Mouse (Mus musculus) G1E (cell line): ENCODE measurements at regions not wholly inside any gene's neighbourhood (a gene's known extent, or its start where the extent isn't known, plus 50 kb on each side); places are given as distances from the start of the nearest gene placed in this dataset.

ENCODE experiments used
- CTCF ChIP-seq: IDR thresholded peaks from 2 replicates; pipeline ENCODE4 v1.5.1; 2012; ENCODE audit warnings: low read depth, low read length, inconsistent platforms, mixed read lengths
- GATA1 ChIP-seq: IDR thresholded peaks from 2 replicates; pipeline ENCODE4 v1.6.1; 2012; ENCODE audit warnings: borderline replicate concordance, low read length, inconsistent platforms, mixed read lengths
- GATA2 ChIP-seq: IDR thresholded peaks from 2 replicates; pipeline ENCODE4 v1.6.1; 2012; ENCODE audit warnings: low read depth, low read length, inconsistent platforms, borderline replicate concordance

- TF ChIP-seq CTCF (no peak), GATA1 (no peak), GATA2 (no peak)
Observed at GRCm38 (mm10) chr4:131046101-131046500, 101.9 kb downstream of the Matn1 start.
